Mouse (Mus musculus) liver, adult 2 months (tissue): ENCODE data around the gene Ift20. TPM values are rescaled to one million over a fixed set of nuclear protein-coding genes. Genes with fewer than 3 reads are reported as not detected.
A peak's percentile ranks its signal among the peaks of the same experiment; 100 is the strongest.

ENCODE experiments used
- DNase-seq: peaks from one replicate; pipeline ENCODE4 v3.0.0-alpha.2; 2011; ENCODE audit warnings: low read depth, low spot score; ENCODE audit errors: extremely low read depth
- H3K27ac ChIP-seq: fragments of 200-500 bp; replicated peaks from 2 replicates; pipeline ENCODE4 v1.5.1; 2012; ENCODE audit warnings: low read depth, mild to moderate bottlenecking, control low read depth, inconsistent platforms, low read length; ENCODE audit not compliant: insufficient read depth
- H3K27me3 ChIP-seq: fragments of 200-500 bp; 2 replicates; pipeline ENCODE4 v1.6.1; 2012; ENCODE audit warnings: mild to moderate bottlenecking, moderate library complexity, low read length, inconsistent platforms; ENCODE audit not compliant: control insufficient read depth, insufficient read depth
- H3K36me3 ChIP-seq: fragments of 200-500 bp; 2 replicates; pipeline ENCODE4 v1.6.1; 2012; ENCODE audit warnings: low read length, inconsistent platforms; ENCODE audit not compliant: control insufficient read depth, insufficient read depth
- H3K4me1 ChIP-seq: fragments of 200-500 bp; 2 replicates; pipeline ENCODE4 v1.6.1; 2011; ENCODE audit warnings: low read length; ENCODE audit not compliant: control insufficient read depth, insufficient read depth
- H3K4me3 ChIP-seq: fragments of 200-500 bp; 2 replicates; pipeline ENCODE4 v1.5.1; 2011; ENCODE audit warnings: low read depth, mild to moderate bottlenecking, control low read depth, low read length, moderate library complexity; ENCODE audit not compliant: insufficient read depth
- H3K79me2 ChIP-seq: fragments of 200-500 bp; 2 replicates; pipeline ENCODE4 v1.6.1; 2012; ENCODE audit warnings: inconsistent platforms, mild to moderate bottlenecking, low read length, moderate library complexity; ENCODE audit not compliant: control insufficient read depth, insufficient read depth
- H3K9ac ChIP-seq: fragments of 200-500 bp; 2 replicates; pipeline ENCODE4 v1.6.1; 2012; ENCODE audit warnings: low read depth, mild to moderate bottlenecking, control low read depth, inconsistent platforms, low read length
- CTCF ChIP-seq: fragments of 200-500 bp; IDR thresholded peaks from 2 replicates; pipeline ENCODE4 v1.5.1; 2011; ENCODE audit warnings: low read depth, low read length, control low read depth
- POLR2A ChIP-seq: fragments of 200-500 bp; IDR thresholded peaks from 2 replicates; pipeline ENCODE4 v1.6.1; 2011; ENCODE audit warnings: low read length, control low read depth; ENCODE audit not compliant: insufficient read depth; ENCODE audit errors: extremely low read depth
- WGBS: fragments of 180-500 bp; shearing (Covaris S2); methylation state at CpG from one replicate; pipeline ENCODE4 v1.1.7; 2018; 5-methylcytosine and 5-hydroxymethylcytosine counted together
- polyA plus RNA-seq: library from polyadenylated mRNA; depleted of rRNA; stranded (reverse); fragments of >200 nt; gene quantifications from 2 replicates; pipeline ENCODE4 v1.2.3, GENCODE M21; 2012
- total RNA-seq: library from RNA; depleted of rRNA; stranded (reverse); fragments of >200 nt; gene quantifications from 2 replicates; pipeline ENCODE4 v1.2.3, GENCODE M21; 2014

Ift20 gene
- total and polyA plus RNA-seq, 2 experiments, result 80.7 to 120 TPM

DNA sequence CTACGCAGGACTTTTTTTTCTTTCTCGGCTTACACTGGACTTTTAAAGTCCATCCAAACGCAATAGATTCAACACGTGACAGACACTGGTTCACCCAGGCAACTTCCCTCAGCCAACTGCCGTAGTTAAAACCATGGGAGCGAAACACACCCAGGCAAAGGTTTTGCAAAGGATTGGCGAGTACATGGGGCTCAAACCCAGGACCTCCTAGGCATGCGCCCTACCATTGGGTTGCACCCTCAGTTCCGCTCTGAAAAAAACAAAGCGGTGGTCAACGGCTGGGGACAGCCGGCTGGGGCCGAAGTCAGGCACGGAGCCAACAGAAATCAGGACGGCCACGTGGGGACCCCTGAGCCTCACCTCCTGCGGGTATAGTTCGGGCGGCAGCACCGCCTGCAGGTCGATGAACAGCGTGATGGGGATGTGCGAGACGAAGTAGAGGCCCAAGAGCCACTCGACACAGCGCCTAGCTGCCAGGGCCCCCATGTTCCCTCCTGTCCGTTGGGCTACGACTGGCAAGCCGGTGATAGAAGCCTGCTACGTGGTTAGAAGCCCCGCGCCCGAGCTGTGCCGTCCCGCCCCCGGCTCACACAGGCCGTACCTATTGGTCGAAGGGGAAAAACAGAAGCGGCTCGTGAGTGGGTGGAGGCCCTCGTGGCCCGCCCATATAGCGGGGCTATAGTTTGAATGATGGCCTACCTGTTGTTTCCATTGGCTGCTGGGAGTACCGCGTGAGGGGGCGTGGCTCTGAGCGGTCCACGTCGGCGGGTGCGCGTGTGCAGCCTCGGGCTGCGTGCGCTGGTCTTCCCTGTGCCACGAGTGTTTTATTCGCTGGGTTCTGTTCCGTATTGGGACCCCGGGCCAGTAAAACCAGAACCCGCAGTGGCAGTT, 14.3 kb downstream of the Ift20 start, which contains the start of gene Tmem97:
TSS of gene Tmem97 (minus strand) at position 610 of the 891 bp plus-strand sequence.
- WGBS, result under 1% methylated on average over 60 of the region's 60 CpGs
- no peak for TF ChIP-seq CTCF
- TF ChIP-seq POLR2A, result peak; percentile 69; the same call in 1 of the 2 replicates
- peaks cover 13% of the 10 kb centered on the region for H3K4me1 ChIP-seq
- DNase-seq, result peak; percentile 92
- H3K9ac ChIP-seq, result peak within 1 kb of the TSS; percentile 75
- H3K79me2 ChIP-seq, result peaks cover 4% of the 10 kb centered on the region; the same call in 1 of the 2 replicates
- H3K27me3 ChIP-seq, result no peaks in the 10 kb centered on the region
- H3K36me3 ChIP-seq, result no peaks in the 10 kb centered on the region
- peak within 1 kb of the TSS; percentile 89 for H3K27ac ChIP-seq
- peak within 1 kb of the TSS; percentile 70 for H3K4me3 ChIP-seq

DNA sequence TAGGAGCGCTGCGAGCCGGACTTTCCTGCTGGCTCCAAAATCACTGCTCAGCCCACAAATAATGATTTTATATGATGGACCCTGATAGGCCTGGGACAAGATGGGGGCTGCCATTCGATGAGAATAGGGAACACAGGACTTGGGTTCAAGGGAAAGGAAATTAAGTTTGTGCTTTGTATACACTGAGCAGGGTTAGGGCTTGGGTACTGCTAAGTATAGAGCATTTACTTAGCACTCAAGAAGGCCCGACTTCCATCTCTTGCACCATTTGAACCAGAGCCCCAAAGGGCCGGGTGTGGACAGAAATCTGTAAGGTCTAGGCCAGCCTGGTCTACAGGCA, 14.9 kb downstream of the Ift20 start:
- H3K4me3 ChIP-seq, result peak overlapping the region; percentile 31; the same call in 1 of the 2 replicates
- H3K27me3 ChIP-seq, result no peaks in the 10 kb centered on the region
- peak overlapping the region; percentile 67 for H3K27ac ChIP-seq
- H3K79me2 ChIP-seq, result no peaks in the 10 kb centered on the region; the same call in 1 of the 2 replicates
- no peaks in the 10 kb centered on the region for H3K36me3 ChIP-seq
- DNase-seq, result no peak
- H3K4me1 ChIP-seq, result peaks cover 15% of the 10 kb centered on the region
- peak overlapping the region; percentile 23; the same call in 1 of the 2 replicates for H3K9ac ChIP-seq
- TF ChIP-seq POLR2A (no peak), CTCF (no peak)
- WGBS, result 30% methylated on average over 6 of the region's 6 CpGs

DNA sequence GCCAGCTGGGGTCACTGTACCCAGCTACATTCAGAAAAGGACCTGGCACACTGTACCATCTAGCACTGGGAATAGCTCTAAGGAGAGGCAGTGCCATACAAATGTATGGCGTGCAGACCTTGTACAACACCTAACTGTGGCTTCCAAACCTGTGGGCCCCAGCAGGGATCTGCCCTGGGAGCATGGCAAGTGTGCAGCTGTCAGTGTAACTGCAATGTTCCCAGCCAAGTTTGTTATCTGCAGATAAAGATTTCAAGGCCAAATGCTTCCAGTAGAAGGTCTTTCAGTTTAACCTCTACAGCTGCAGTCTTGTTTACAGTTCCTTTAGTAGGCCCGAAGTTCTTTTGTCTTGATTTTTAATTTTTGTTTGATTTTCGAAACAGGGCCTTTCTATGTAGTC, 19.5 kb downstream of the Ift20 start:
- TF ChIP-seq CTCF (no peak), POLR2A (no peak)
- Histone ChIP-seq H3K9ac (0 out of 2 replicates have a peak overlapping the region, but pooled peaks have one; percentile 10), H3K27ac (peak overlapping the region; percentile 58), H3K36me3 (no peaks in the 10 kb centered on the region), H3K4me3 (no peak overlapping the region), H3K4me1 (peaks cover 9% of the 10 kb centered on the region), H3K79me2 (no peaks in the 10 kb centered on the region), H3K27me3 (no peaks in the 10 kb centered on the region)
- peak; percentile 88 for DNase-seq
- 15% methylated on average over 3 of the region's 3 CpGs for WGBS

DNA sequence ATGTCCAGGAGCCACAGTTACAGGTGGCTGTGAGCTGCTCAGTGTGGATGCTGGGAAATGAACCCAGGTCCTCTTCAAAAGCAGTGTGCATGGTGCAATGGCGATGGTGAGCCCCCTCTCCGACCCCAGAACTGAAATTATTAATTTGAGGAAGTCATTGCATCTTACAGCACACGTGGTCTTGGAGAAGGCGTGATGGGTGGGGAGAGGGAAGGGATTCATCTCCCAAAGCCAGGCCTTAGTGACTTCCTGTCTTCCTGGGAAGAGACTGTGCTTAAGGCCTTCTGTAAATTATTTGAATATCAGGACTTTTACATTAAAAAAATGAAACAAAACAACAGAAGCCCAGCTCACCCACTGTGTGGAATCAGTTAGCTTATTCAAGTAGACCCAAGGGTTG, 19.9 kb downstream of the Ift20 start:
- no peaks in the 10 kb centered on the region for H3K79me2 ChIP-seq
- 63% methylated on average over 4 of the region's 4 CpGs for WGBS
- H3K36me3 ChIP-seq, result no peaks in the 10 kb centered on the region
- no peak for TF ChIP-seq POLR2A
- no peak for TF ChIP-seq CTCF
- DNase-seq, result no peak
- peaks cover 9% of the 10 kb centered on the region for H3K4me1 ChIP-seq
- no peak overlapping the region for H3K9ac ChIP-seq
- no peaks in the 10 kb centered on the region for H3K27me3 ChIP-seq
- no peak overlapping the region for H3K4me3 ChIP-seq
- 0 out of 2 replicates have a peak overlapping the region, but pooled peaks have one; percentile 23 for H3K27ac ChIP-seq

DNA sequence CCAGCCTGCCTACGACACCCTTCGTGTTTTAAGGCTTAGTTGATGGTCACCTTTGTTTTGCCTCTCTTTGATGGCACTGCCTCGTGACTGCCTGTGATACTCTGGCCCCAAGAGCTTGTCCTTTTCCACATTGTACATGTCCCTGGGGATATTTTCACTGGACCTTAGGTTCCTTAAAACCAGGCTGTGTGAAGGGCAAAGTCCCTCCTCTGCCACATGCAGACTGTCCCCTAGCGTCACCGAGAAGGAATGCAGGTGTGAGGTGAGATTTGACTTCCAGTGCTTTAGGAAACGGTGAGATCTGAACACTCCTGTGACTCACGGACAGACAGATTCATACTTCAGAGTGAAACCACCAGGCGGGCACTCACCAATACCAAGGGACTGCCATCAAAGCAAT, 21.1 kb downstream of the Ift20 start:
- H3K27me3 ChIP-seq, result no peaks in the 10 kb centered on the region
- no peak for TF ChIP-seq POLR2A
- peak; percentile 55; the same call in 1 of the 2 replicates for TF ChIP-seq CTCF
- no peaks in the 10 kb centered on the region for H3K79me2 ChIP-seq
- no peak overlapping the region for H3K4me3 ChIP-seq
- 74% methylated on average over 8 of the region's 8 CpGs for WGBS
- no peak overlapping the region for H3K27ac ChIP-seq
- DNase-seq, result peak; percentile 70
- H3K9ac ChIP-seq, result no peak overlapping the region
- no peaks in the 10 kb centered on the region for H3K36me3 ChIP-seq
- peaks cover 8% of the 10 kb centered on the region for H3K4me1 ChIP-seq
